Mouse (Mus musculus): ENCODE results near the gene Ano2. TPM values are rescaled to one million over a fixed set of nuclear protein-coding genes. Genes with fewer than 3 reads are reported as not detected.

The Ano2 gene
- polyA plus RNA-seq, 1 experiment from 2014 or later: 0.27 TPM

DNA sequence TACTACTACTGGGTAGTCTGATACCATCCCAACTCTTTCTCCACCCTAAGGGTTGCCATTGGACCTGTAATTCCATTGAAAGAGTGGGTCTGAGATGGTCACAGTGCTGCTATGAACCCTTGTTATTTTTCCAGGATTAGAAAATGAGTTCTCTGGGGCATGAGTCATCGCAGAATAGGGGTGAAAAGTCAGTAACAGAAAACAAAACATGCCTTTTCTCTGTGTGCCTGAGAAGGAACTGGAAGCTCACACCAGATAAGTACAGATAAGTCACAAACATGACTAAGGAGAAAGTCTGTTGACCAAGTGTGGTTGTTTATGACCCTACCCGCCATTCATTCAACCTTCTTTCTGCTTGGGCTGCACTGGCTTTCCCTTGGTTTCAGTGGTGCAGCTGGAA lies 345.4 kb downstream of the Ano2 start:
- Histone ChIP-seq H3K27ac (ENCODE audit: low read length) (no peak overlapping the region), H3K4me3 (replicated peaks; ENCODE audit: low read length) (no peak overlapping the region), H3K9ac (ENCODE audit: low read length) (no peak overlapping the region), H3K4me2 (ENCODE audit: low read depth, low read length) (no peak overlapping the region), H3K4me1 (ENCODE audit: control insufficient read depth, insufficient read depth, low read length) (peaks cover 5% of the 10 kb centered on the region; the same call in 1 of the 2 replicates), H3K27me3 (ENCODE audit: control insufficient read depth, insufficient read depth, low read length) (no peaks in the 10 kb centered on the region), H3K9me3 (replicated peaks; ENCODE audit: control insufficient read depth, low read length) (no peaks in the 10 kb centered on the region), H3K36me3 (ENCODE audit: control insufficient read depth, insufficient read depth, low read length) (no peaks in the 10 kb centered on the region)
- ATAC-seq (ENCODE audit: insufficient read depth, low FRiP score): no peak; the same call in 1 of the 2 replicates
- 72% methylated on average over 2 of the region's 2 CpGs for WGBS

DNA sequence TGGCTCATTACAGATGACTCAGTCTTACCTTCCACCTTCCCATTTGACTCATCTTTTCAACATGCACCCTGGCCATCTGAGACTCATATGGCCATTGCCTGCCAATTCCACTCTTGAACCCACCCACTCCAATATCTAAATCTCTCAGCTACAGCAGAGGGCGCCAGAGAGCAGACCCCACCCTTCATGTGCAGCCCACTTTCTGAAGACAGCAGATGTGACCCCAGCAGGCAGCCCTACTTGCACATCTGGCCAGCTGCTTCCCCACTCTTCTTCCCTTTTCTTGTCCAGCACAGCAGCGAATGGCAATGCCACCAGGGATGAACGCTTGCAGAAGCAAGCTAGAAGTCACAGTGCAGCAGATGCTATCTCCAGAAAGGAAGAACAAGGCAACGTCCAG lies 355.7 kb downstream of the Ano2 start:
- H3K4me1 ChIP-seq (ENCODE audit: control insufficient read depth, insufficient read depth, low read length): no peaks in the 10 kb centered on the region
- no peaks in the 10 kb centered on the region for H3K9me3 ChIP-seq (replicated peaks; ENCODE audit: control insufficient read depth, low read length)
- no peak overlapping the region for H3K4me2 ChIP-seq (ENCODE audit: low read depth, low read length)
- H3K9ac ChIP-seq (ENCODE audit: low read length): no peak overlapping the region
- no peaks in the 10 kb centered on the region for H3K27me3 ChIP-seq (ENCODE audit: control insufficient read depth, insufficient read depth, low read length)
- no peaks in the 10 kb centered on the region for H3K36me3 ChIP-seq (ENCODE audit: control insufficient read depth, insufficient read depth, low read length)
- 55% methylated on average over 4 of the region's 4 CpGs for WGBS
- no peak for ATAC-seq (ENCODE audit: insufficient read depth, low FRiP score)
- H3K27ac ChIP-seq (ENCODE audit: low read length): no peak overlapping the region
- no peak overlapping the region for H3K4me3 ChIP-seq (replicated peaks; ENCODE audit: low read length)

DNA sequence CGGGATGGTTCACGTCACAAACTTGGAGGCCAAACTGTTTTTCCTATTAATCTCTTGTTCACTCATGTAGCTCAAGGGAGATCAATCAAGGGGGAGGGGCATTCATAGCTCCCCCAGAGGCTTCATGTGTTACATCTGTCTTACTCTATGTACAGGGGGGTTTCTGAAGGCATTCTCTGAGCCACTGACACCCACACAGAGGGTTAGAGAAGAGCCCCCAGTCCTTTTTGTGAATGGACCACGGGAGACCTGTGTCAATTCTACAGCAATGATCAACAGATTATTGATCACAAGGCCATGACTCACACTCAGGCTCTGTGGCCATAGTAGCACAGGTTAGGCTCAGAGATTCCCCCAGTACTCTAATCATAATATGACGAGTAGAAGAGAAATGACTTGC lies 358.0 kb downstream of the Ano2 start:
- no peak for ATAC-seq (ENCODE audit: insufficient read depth, low FRiP score)
- no peaks in the 10 kb centered on the region for H3K4me1 ChIP-seq (ENCODE audit: control insufficient read depth, insufficient read depth, low read length)
- no peak overlapping the region for H3K4me3 ChIP-seq (replicated peaks; ENCODE audit: low read length)
- H3K36me3 ChIP-seq (ENCODE audit: control insufficient read depth, insufficient read depth, low read length): no peaks in the 10 kb centered on the region
- H3K9ac ChIP-seq (ENCODE audit: low read length): no peak overlapping the region
- H3K27ac ChIP-seq (ENCODE audit: low read length): no peak overlapping the region
- 54% methylated on average over 4 of the region's 4 CpGs for WGBS
- no peak overlapping the region for H3K4me2 ChIP-seq (ENCODE audit: low read depth, low read length)
- no peaks in the 10 kb centered on the region for H3K9me3 ChIP-seq (replicated peaks; ENCODE audit: control insufficient read depth, low read length)
- no peaks in the 10 kb centered on the region for H3K27me3 ChIP-seq (ENCODE audit: control insufficient read depth, insufficient read depth, low read length)

DNA sequence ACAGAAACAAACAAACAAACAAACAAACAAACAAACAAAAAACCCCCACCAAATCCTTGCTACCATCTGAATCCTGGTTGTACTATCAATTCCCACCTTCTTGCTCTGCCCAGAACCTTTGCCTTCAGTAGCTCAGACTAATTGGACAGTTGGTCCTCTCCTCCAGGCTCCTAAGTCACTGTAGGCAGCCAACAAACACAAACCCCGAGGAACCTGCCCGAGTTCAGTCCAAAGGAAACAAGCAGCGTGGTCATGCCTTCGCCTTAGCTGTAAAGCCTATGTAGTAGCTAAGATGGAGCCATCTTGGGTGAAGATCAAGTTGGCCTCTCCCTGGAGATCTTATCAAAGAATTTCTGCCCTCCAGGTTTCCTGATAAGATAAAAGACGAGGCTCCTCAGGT lies 362.9 kb downstream of the Ano2 start:
- Histone ChIP-seq H3K27ac (ENCODE audit: low read length) (no peak overlapping the region), H3K4me3 (replicated peaks; ENCODE audit: low read length) (no peak overlapping the region), H3K9ac (ENCODE audit: low read length) (no peak overlapping the region), H3K27me3 (ENCODE audit: control insufficient read depth, insufficient read depth, low read length) (no peaks in the 10 kb centered on the region), H3K9me3 (replicated peaks; ENCODE audit: control insufficient read depth, low read length) (no peaks in the 10 kb centered on the region), H3K4me2 (ENCODE audit: low read depth, low read length) (no peak overlapping the region), H3K36me3 (ENCODE audit: control insufficient read depth, insufficient read depth, low read length) (no peaks in the 10 kb centered on the region), H3K4me1 (ENCODE audit: control insufficient read depth, insufficient read depth, low read length) (no peaks in the 10 kb centered on the region)
- WGBS: 61% methylated on average over 5 of the region's 5 CpGs
- no peak for ATAC-seq (ENCODE audit: insufficient read depth, low FRiP score)

DNA sequence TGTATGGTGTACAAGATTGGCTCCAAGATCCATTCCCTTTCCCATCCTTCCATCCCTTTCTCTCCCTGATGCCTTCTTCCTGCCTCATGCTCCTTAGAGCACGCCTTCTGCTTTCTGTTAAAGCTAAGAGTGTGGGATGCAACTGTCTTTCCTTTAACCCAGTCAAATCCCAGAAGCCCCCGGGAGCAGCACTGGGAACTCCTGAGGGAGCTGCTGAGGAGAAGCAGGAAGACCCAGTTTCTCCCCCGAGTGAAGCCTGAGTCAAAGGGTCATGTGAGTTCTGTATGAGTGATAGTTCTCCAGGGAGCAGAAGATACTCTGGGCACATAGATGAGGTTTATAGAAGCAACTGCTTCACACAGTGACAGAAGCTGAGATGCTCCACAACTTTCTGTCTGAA lies 367.5 kb downstream of the Ano2 start:
- Histone ChIP-seq H3K9ac (ENCODE audit: low read length) (no peak overlapping the region), H3K27ac (ENCODE audit: low read length) (no peak overlapping the region), H3K9me3 (replicated peaks; ENCODE audit: control insufficient read depth, low read length) (no peaks in the 10 kb centered on the region), H3K27me3 (ENCODE audit: control insufficient read depth, insufficient read depth, low read length) (no peaks in the 10 kb centered on the region), H3K36me3 (ENCODE audit: control insufficient read depth, insufficient read depth, low read length) (no peaks in the 10 kb centered on the region), H3K4me3 (replicated peaks; ENCODE audit: low read length) (no peak overlapping the region), H3K4me1 (ENCODE audit: control insufficient read depth, insufficient read depth, low read length) (no peaks in the 10 kb centered on the region), H3K4me2 (ENCODE audit: low read depth, low read length) (no peak overlapping the region)
- WGBS: 73% methylated on average over 3 of the region's 3 CpGs
- ATAC-seq (ENCODE audit: insufficient read depth, low FRiP score): no peak

DNA sequence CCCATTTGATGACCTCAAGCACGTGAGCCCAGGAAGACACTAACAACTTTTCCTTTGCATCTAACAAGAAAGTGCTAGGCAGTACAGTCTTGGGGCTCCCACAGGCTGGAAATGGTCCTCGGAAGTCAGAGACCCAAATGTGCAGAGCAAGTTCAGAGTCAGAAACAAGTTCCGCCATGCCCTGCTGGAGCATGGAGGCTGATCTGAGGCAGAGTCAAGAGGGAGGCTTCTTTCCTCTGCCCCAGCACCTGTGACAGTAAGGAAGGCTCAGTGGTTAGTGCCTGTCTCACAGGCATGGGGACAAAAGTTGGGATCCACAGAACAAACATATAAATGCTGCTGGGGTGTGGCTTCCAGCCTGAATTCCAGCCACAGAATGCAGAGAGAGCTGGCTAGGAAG lies 390.3 kb downstream of the Ano2 start:
- no peak for ATAC-seq (ENCODE audit: insufficient read depth, low FRiP score)
- H3K36me3 ChIP-seq (ENCODE audit: control insufficient read depth, insufficient read depth, low read length): no peaks in the 10 kb centered on the region
- H3K27me3 ChIP-seq (ENCODE audit: control insufficient read depth, insufficient read depth, low read length): no peaks in the 10 kb centered on the region
- H3K9me3 ChIP-seq (replicated peaks; ENCODE audit: control insufficient read depth, low read length): no peaks in the 10 kb centered on the region
- no peak overlapping the region for H3K9ac ChIP-seq (ENCODE audit: low read length)
- H3K27ac ChIP-seq (ENCODE audit: low read length): no peak overlapping the region
- no peak overlapping the region for H3K4me2 ChIP-seq (ENCODE audit: low read depth, low read length)
- WGBS: 83% methylated on average over 3 of the region's 3 CpGs
- H3K4me3 ChIP-seq (replicated peaks; ENCODE audit: low read length): no peak overlapping the region
- H3K4me1 ChIP-seq (ENCODE audit: control insufficient read depth, insufficient read depth, low read length): no peaks in the 10 kb centered on the region

DNA sequence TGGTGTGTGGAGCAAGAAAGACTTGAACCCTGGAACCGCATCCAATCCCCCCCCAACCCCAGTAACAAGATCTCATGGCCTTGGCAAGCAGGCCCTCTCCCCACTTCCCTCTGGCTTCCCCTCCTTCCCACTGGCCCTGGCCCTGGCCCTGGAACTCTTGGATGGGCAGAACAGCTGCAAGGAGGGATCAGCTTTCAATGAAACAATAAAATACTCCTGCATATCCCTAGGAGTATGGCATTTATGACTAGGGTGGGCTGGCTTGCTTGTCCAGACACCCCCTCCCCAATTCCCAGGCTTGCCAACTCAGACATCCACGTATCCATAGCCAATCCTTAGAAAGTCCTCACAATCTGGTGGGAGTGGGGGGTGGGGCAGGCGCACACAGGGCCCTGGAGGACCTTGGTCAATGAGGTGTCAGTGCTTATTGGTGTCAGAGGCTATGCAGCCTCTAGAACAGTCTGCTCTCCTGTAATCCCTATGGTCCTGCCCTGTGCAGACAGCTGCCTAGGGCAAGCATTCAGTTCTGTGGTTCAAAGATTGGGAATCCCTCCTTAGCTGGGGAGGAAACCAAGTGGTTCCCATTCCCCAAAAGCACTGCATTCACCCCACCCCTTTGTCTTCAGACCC lies 396.2 kb downstream of the Ano2 start:
- H3K4me2 ChIP-seq (ENCODE audit: low read depth, low read length): no peak overlapping the region
- no peak overlapping the region for H3K27ac ChIP-seq (ENCODE audit: low read length)
- H3K27me3 ChIP-seq (ENCODE audit: control insufficient read depth, insufficient read depth, low read length): no peaks in the 10 kb centered on the region
- H3K9ac ChIP-seq (ENCODE audit: low read length): no peak overlapping the region
- no peaks in the 10 kb centered on the region for H3K4me1 ChIP-seq (ENCODE audit: control insufficient read depth, insufficient read depth, low read length)
- no peaks in the 10 kb centered on the region for H3K9me3 ChIP-seq (replicated peaks; ENCODE audit: control insufficient read depth, low read length)
- 70% methylated on average over 3 of the region's 3 CpGs for WGBS
- H3K4me3 ChIP-seq (replicated peaks; ENCODE audit: low read length): no peak overlapping the region
- ATAC-seq (ENCODE audit: insufficient read depth, low FRiP score): no peak
- H3K36me3 ChIP-seq (ENCODE audit: control insufficient read depth, insufficient read depth, low read length): no peaks in the 10 kb centered on the region

DNA sequence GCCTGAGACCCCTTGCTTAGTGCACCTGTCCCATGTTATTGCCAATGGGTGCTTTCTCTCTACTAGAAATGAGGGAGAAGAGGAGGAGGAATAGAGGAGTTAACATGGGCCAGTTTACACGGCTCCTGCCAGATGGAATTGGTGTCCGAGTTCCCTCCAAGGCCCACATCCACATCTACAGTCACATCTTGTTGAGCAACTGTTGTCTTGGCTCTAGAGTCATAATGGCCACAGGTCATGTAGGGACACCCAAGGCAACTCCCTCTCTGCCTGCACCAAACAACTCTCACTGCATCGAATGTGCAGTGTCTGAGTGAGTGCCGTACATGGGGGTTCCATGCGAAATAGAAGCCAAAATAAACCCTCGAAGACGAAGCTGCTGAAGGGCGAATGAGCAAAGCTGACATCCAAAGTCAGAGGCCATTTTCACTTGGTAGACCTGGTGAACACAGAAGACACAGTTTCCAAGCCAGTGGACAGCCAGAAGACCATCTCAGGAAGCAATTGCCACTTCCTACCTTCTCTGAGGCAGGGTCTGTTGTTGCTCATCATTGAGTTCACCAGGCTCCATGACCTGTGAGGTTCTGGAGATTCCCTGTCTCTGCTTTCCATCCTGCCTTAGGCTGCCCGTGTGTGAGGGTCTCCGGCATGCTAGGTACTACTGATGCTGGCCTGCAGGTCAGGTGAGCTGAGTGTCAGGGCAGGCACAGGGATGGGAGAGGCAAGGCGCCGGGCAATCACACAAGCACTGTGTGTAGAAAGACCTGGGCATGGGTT lies 398.5 kb downstream of the Ano2 start:
- Histone ChIP-seq H3K27me3 (ENCODE audit: control insufficient read depth, insufficient read depth, low read length) (no peaks in the 10 kb centered on the region), H3K27ac (ENCODE audit: low read length) (no peak overlapping the region), H3K4me3 (replicated peaks; ENCODE audit: low read length) (no peak overlapping the region), H3K9ac (ENCODE audit: low read length) (no peak overlapping the region), H3K36me3 (ENCODE audit: control insufficient read depth, insufficient read depth, low read length) (no peaks in the 10 kb centered on the region), H3K4me2 (ENCODE audit: low read depth, low read length) (no peak overlapping the region), H3K4me1 (ENCODE audit: control insufficient read depth, insufficient read depth, low read length) (no peaks in the 10 kb centered on the region), H3K9me3 (replicated peaks; ENCODE audit: control insufficient read depth, low read length) (no peaks in the 10 kb centered on the region)
- 90% methylated on average over 12 of the region's 12 CpGs for WGBS
- ATAC-seq (ENCODE audit: insufficient read depth, low FRiP score): no peak

Data from stomach, embryonic 16.5 days (tissue).